Mouse (Mus musculus) adipocyte (in vitro differentiated cells): ENCODE data around the gene Ltb4r1.

ENCODE experiments used
- DNase-seq: peaks from one replicate; pipeline ENCODE4 v3.0.0-alpha.2; 2016; ENCODE audit warnings: low spot score

The Ltb4r1 gene

DNA sequence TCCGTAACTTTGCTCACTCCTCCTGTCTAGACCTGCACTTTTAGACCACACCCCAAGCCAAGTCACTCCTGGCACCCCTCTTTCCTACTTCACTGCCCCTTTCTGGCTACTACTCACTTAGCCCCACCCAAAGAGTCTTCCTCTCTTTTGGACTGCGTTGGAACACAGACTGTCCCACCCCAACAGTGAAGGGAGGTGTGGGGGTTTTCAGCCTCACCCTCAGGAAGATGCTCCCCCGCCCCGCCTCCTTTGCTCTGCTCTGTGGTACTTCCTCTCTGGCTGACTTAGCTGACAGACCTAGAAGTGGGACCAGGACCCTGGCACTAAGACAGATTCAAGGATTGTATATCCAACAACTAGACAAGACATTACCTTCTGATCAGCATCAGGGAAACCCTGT lies at the start of gene Ltb4r1:
Gene Ltb4r1 (plus strand): TSS at position 267 of the 400 bp plus-strand sequence.
- DNase-seq: no peak

DNA sequence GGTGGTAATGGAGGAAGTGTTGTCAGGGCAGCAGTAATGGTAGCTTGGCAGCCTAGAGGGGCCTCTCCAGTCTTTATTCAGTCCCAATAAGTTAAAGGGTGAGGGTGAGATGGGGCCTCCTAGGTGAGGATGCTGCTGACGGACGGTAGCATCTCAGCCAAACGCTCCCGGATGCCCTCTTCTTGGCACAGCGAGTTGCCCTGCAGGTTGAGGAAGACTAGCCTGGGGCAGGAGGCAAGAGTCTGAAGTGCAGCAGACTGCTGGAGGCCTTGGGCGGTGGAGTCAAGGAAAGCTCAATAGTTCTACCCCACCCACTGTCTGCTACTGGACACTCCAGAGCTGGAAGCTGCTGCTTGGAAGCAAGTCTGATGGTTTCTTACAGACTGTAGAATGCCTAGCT lies 49.5 kb upstream of the Ltb4r1 start:
- DNase-seq: no peak

DNA sequence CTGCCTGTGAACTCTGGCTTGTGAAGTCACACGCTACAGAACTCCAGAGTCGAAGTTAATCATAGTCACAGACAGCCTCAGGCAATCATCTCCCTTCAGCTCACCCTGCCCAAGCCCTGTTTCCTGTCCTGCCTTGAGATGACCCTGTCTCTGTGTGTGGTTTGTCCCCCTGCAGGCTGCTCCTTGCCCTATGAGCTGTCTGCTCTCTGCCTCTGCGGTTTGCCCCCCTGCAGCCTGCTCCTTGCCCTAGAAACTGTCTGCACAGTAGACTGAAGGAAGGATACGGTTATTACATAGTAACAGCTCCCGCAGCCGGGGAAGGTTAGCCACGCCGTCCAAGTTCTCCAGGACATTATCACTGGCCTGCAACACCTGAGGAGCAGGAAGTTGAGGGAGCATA lies 48.9 kb upstream of the Ltb4r1 start:
- no peak for DNase-seq

DNA sequence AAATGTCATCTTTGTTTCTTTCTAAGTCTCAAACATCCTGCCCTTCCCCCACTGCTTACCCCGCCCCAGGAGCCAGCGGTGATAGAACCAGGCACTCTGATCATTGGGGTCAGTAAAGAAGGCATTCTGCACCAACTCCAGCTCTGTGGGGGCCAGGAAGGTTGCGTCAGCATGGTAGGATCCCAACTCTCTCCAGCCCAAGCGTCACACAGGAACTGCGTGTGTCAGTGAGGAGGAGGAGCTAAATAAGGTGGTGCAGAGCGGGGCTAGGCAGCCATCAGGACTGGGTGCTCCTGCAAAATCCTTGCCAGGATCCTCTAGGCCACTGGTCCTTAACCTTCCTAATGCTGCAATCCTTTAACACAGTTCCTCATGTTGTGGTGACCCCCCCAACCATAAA lies 46.0 kb upstream of the Ltb4r1 start:
- no peak for DNase-seq

DNA sequence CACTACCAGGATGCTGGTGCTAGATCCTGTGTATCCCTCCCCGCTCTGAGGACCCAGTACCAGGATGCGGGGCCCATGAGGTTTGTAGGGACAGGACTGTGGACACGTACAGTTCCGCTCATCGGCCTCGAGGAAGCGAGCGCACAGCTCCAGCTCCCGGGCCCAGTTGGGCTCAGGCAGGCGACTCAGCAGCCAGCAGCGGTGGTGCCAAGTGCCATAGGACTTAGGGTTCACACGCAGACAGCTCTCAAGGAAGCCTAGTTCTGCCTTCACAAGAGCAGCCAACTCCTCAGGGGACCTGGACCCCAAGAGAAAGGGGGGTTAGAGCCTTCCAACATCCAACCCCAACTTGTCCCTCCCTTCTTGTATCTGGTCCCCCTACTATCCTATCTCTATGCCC lies 45.1 kb upstream of the Ltb4r1 start:
- DNase-seq: no peak

DNA sequence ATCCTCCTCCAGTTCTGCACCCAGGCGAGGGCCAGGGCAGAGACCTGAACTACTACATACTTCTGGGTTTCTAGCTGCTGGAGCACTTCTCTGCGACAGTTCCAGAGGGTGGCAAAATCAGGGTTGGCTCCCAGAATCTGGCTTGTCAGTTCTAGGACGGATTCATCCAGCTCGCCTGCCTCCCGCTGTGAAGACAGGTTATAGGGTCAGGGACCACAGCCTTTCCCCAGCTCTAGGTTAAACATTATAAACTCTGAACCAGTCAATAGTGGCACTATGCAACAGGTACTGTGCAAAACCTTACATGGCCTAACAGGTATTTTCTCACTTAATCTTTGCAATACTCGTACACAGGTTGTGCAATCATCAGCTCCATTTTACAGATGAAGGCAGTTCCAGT lies 44.7 kb upstream of the Ltb4r1 start:
- no peak for DNase-seq

DNA sequence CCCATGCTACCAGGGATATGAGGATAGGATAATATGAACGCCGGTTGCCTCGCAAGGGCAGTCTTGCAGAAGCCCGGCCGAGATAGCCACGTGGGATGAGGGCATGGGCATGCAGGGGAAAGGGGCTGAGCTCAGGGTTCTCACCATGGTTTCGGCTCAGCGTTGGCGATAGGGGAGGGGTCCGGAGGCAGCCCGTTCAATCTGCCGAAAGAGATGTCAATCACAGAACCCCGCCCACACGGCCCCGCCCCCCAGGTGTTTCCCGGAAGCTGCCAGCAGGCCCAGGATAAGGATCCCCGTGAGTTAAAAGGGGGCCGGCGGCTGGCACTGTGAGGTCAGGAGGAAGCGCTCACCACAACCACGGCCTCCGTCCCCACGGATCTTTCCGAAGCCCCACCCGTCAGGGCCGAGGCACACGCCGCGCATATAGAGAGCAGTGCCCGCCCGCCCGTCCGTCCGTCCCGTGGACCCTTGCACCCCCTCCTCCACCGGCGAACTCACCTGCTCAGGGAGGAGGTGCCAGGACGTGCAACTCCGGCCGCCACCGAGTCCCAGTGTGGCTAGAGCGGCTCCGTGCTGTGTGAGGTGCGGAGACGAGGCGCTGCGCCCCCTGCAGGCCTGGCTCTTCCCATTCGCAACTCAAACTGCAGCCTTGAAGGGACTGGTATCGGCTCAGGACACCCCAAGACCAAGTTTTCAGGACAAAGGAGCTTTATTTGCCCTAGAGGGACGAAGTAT lies 43.9 kb upstream of the Ltb4r1 start, which contains the start of gene Rabggta:
Gene Rabggta (minus strand): TSS at position 564 of the 738 bp plus-strand sequence.
- peak; percentile 81 for DNase-seq

DNA sequence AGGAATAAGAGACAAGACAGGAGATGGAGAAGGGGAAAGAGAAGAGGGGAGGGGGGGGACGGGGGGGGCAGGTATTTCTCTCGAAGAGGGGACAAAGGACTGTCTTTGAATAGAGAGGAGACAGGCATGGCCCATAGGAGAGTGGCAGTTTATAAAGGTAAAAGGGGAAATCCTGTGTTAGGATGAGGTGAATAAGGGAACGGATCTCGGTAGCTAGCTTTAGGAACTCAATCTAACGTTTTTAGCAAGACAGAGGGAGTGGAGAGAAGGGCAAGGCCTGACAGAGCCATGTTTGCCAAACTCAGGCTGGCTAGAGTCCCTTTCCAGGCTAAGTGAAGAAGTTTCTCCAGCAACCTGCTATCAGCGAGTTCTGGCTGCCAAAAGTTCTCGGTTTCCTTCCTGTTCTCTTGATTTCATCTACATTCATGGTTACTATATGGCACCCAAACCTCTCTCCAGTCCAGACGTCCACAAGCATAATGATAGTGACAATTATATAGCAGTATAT lies 43.3 kb upstream of the Ltb4r1 start:
- DNase-seq: peak; percentile 10

DNA sequence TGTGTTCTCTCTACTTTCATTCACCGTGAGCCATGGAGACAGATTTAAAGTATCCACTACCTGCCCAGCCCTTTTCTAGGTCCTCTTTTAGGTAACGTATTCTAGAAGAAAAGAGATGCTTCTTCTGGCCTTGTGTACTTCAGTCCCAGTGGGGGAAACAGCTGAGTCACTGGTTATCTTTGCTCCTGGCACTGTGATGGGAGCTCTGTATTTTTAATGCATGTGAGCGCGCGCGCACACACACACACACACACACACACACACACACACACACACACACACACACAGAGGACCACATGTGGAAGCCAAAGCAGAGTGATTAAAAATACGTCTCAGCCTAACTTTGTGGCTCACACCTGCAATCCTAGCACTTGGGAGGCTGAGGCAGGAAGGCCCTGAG lies 42.3 kb upstream of the Ltb4r1 start:
- DNase-seq: no peak

DNA sequence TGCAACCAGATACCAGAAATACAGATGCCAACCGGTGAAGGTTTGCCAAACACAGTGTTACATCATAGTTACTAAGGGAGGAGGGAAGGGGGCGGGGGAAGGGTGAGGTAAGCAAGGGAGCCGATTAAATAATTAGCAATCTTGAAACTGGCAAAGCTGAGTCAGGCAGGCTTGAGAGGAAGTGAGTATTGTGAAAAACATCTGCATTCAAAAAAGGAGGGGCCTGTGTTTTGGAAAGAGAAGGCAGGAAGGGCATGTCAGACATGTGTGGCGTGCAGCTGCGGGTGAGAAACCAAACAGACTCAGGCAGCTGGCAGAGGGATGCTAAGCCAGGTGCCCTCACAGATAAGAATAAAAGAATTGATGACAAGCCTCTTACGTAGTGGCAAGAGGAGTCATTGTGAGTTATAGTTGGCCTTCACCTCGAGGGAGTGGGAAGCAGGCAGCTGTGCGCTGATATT lies 41.3 kb upstream of the Ltb4r1 start:
- DNase-seq: peak; percentile 79

DNA sequence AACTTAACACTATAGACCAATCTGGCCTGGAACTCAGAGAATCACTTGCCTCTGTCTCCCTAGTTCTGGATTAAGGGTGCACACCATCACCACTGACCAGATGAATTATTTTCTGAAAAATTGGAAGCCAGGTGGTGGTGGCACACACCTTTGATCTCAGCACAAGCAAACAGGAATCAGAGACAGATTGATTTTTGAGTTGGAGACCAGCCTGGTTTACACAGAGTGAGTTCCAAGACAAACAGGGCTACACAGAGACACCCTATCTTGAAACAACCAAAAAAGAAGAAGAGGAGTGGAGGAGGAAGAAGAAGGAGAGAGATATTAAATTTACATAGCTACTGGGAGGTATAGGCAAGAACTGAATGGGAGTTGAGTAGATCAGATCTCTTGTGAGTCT lies 39.5 kb upstream of the Ltb4r1 start:
- no peak for DNase-seq

DNA sequence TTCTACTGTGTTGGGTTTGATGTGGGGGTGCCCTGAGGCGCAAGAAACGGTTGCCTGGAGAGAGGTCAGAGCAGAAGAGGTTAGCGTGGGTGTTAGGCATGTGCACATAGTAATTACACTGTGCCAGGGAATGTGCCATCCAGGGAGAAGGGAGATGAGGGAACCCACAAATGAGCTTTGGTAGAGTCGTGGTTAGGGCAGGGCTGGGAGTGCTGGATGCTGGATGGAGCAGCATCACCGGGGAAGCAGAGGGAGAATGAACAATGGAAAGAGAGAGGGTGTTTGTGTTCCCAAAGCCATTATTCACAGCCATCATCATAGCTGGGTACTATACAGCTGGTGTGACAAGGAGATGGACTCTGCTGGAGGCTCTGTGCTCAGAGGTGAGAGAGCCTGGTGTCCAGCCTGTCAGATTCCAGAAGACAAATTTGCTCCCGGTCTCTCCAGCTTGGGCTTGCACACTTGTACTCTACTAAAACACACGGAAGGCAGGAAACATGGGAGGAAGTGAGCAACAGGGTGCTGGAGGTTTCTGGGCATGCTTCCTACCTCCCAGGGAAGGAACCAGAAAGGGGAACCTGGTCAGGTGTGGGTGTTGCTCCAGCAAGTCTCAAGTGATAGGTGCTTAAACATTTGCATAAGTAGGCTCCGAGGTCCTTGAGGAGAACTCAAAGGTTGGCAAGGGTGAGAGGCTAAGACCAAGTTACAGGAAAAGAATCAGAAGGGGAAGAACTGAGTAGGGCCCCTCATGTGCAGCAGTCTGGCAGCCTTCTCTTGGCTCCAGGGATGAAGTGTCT lies 37.7 kb upstream of the Ltb4r1 start:
- DNase-seq: no peak

DNA sequence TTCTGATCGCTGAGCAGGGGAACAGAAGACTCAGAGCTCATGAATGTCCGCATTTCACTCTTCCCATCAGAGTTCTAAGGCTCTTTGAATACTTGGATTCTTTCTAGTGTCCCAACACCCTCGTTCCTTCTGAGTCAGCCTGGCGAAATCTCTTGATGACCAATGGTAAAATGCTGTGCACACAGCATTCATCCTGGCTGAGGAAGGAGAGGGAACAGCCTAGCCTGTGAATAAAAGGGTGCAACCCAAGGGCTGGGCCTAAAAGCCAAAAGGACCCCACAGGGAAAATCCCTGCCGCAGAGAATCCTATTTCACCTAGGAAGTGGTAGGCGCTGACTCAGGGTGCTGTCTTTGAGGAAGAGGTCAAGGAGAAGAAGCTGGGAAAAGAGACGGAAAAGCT lies 35.6 kb upstream of the Ltb4r1 start:
- DNase-seq: no peak

DNA sequence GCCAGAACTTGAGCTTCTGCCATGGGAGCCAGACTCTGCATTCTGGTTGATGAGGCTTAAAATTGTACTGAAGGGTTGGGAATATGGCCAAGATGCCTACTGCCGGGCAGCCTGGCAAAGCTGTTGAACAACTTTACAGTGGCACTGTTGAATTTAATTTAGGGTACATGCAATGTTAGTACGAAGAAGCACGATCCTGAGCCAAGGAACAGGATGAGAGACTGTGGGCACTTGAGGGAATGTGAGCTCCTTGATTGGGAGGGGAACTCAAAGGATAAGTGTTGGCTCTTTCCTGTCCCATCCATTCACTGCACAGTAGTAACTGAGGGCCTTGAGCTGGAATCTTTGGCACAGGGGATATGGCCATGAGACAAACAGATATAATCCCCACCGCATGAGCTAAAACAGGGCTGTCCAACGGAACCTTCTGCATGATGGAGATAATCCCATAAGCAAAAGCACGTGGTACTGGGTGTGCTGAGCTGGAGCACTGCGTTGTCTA lies 35.2 kb upstream of the Ltb4r1 start:
- DNase-seq: no peak

DNA sequence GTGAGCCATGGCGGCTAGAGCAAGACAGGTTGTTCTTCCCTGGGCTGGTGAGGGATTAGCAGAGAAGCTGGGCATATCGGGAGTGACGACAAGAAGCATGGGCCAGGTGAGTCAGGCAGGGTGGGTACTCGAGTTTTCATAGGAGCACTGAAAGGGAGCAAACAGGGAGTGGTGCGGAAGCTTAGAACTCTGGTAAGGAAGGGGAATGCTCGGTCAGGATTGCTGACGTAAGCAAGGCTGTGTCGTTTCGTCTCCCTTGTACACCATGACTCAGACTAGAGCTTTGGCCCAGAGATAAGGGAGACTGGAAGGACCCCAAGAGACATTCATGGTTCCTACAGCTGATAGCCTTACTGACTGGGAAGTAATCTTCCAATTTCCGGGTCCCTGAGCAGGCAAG lies 31.9 kb upstream of the Ltb4r1 start:
- DNase-seq: no peak

DNA sequence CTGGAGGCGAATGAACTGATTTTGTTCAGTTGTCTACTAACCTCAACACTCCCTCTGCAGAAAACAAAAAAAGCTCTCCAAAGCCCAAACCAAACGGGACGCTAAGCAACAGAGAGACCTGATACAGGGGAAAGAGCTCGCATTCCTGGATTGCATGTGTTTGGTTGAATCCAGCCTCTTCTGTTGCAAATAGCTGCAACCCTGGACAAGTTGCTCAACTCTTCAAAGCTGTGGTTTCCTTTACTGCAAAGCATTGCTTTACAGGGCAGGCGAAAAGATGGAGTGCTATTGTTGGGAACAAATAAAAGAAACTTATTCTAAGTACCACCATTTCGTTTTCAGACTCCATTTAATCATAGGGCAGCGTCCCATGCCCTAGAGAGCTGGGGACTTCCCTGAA lies 30.9 kb upstream of the Ltb4r1 start:
- peak; percentile 27 for DNase-seq

DNA sequence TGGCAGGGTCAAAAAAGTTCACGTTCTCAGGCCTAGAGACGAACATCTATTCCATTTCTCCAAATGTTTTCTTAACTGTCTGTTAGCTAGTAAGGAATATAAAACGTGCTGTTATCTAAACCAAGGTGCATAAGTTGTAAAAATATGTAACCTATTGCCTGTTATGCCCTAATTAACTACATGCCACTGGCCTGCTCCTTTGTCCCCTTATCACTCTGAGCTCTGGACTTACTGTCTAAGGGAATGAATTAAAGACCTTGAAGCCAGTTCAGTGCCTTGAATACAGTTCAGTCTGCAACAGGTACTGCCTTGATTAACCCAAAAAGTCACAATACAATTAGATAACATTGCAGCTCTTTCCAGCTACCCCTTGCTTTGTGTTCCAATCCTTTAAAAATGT lies 30.4 kb upstream of the Ltb4r1 start:
- DNase-seq: no peak

DNA sequence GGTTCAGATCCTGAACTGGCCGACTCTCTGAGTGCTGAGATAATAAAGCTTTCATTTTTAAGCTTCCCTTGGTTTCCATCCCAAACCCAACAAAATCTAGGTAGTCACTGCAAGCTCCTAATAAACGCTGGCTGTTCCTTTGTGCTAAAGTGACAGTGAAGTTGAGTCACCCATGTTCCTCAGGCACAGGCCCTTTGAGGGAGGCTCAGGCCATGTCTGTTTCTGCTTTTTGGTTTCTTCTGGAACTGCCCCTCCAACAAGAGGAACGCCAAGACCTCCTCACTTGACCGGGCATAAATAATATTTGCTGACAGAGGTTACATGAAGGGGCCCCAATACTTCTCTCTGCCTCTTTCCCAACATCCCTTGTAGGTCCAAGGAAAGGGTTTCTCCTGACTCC lies 30.0 kb upstream of the Ltb4r1 start:
- no peak for DNase-seq

DNA sequence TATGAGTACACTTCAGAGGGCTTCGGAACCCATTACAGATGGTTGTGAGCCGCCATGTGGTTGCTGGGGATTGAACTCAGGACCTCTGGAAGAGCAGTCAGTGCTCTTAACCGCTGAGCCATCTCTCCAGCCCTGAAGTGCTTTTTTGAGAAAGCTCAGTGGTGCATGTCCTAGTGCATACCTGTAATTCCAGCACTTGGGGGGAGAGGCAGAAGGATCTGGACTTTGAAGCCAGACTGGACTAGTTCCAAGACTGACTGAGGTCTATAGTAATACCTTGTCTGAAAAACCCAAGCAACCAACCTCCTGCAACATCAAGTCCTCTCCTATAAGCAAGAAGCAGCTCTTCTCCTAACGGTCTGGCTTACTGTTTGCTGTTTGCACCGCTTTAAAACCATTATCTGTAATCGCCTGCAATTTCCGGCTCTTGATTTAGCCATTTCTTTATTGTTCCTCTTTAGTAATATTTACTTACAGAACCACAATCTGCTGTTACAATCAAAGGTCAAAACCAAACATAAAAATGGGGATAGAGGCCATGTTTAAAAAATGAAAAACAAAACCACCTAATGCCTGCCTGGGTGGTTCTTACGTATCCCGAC lies 28.6 kb upstream of the Ltb4r1 start:
- no peak for DNase-seq

DNA sequence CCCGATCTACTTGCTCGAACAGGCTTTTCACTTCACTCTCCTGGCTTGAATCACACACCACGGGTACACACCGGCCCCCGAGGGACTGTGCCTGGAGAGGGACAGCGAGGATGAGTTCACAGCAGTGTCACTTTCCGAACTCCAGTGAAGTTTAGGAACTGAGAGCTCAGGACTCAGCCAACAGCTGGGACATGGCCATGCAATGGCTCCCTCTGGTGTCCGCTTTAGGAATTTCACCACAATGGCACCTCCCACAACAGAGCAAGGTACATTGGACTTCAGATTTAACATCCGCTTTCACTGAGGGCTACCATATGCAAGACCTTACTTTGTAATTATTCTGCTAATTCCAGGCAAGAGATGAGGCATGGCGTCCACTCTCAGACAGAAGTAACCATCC lies 22.1 kb upstream of the Ltb4r1 start:
- peak; percentile 81 for DNase-seq

DNA sequence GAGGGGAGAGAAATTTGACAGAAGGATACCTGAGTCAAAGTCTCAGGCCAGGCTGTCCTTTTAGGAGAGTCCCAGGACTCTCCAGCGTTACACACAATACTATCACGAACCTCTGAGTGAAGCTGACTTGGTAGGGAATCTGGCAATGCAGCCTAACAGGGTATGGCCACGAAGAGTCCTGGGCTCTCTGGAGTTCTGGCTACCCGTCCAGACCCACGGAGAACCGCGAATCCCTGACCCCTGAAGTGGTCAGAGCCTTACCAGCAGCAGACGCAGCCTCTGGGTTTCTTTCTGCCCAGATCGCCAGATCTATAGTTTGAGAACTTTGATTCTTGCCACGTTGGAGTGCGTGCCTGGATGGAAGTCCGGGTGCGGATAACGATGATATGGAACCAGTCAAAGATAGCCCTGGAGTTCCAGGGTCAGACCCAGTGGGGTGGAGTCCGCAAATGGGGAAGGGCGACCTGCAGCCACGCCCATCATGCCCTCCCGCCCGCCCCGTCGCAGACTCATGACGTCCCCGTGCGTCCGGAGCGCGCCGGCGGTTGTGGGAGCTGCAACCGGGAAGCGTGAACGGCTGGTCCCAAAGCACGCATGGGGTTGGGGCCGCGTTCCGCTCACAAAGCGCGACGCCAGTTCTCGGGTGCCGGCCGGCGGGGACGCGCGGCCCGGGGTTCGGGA lies 20.4 kb upstream of the Ltb4r1 start, which contains the start of the genes Dhrs1 and Nop9:
Gene Dhrs1 (minus strand): TSS at position 511 of the 681 bp plus-strand sequence.
Gene Nop9 (plus strand): TSS at position 514 of the 681 bp plus-strand sequence.
- DNase-seq: peak; percentile 74

DNA sequence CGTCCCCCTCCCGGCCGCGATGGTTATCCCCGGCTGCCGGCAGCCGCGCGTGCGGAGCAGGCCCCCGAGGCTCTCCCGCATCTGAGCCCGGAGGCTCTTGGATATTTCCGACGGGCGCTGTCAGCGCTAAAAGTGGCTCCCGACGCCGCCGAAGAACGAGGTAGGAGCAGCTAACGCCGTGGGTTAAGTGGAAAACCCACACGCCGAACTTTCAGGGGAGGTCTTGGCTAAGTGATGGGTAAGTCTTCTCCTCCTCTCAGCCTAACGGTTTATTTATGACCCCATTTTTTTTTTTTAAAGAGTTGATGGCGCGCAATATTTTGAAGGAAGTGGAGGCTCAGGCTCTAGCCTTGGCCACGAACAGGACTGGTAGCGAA lies 19.9 kb upstream of the Ltb4r1 start:
- no peak for DNase-seq
